Mouse (Mus musculus) brown adipose tissue, adult 24 weeks (tissue): Measurements from ENCODE around the gene Sorcs3. TPM values are rescaled to one million over a fixed set of nuclear protein-coding genes. Genes with fewer than 3 reads are reported as not detected.
A peak's percentile ranks its signal among the peaks of the same experiment; 100 is the strongest.

Experiments used
- H3K27ac ChIP-seq: fragments of 200-500 bp; replicated peaks from 2 replicates; pipeline ENCODE4 v1.5.1; 2012; ENCODE audit warnings: low read depth, mild to moderate bottlenecking, low read length
- H3K4me1 ChIP-seq: fragments of 200-500 bp; 2 replicates; pipeline ENCODE4 v1.6.1; 2012; ENCODE audit warnings: low read length, mixed read lengths; ENCODE audit not compliant: control insufficient read depth, insufficient read depth, insufficient read length
- H3K4me3 ChIP-seq: fragments of 200-500 bp; 2 replicates; pipeline ENCODE4 v1.5.1; 2012; ENCODE audit warnings: low read depth, mild to moderate bottlenecking, low read length, moderate library complexity; ENCODE audit not compliant: insufficient read depth
- polyA plus RNA-seq: library from polyadenylated mRNA; stranded (reverse); fragments of >200 nt; gene quantifications from 2 replicates; pipeline ENCODE4 v1.2.4, GENCODE M21; 2012; ENCODE audit not compliant: missing spikeins, insufficient read depth, insufficient read length

Gene Sorcs3
- polyA plus RNA-seq, 1 experiment = not detected

- Histone ChIP-seq H3K4me3 (no peak overlapping the region), H3K4me1 (no peaks in the 10 kb centered on the region), H3K27ac (no peak overlapping the region)
Observed at GRCm38 (mm10) chr19:48404774-48405495, 199.1 kb downstream of the Sorcs3 start.

GRCm38 (mm10) chr19:48408221-48408620, 202.4 kb downstream of the Sorcs3 start:
- H3K4me1 ChIP-seq = no peaks in the 10 kb centered on the region
- no peak overlapping the region for H3K4me3 ChIP-seq
- H3K27ac ChIP-seq = no peak overlapping the region

- H3K27ac ChIP-seq = no peak overlapping the region
- no peaks in the 10 kb centered on the region for H3K4me1 ChIP-seq
- no peak overlapping the region for H3K4me3 ChIP-seq
Observed at GRCm38 (mm10) chr19:48411332-48411731, 205.5 kb downstream of the Sorcs3 start.

GRCm38 (mm10) chr19:48413836-48414235, 208.0 kb downstream of the Sorcs3 start:
- Histone ChIP-seq H3K4me3 (no peak overlapping the region), H3K4me1 (no peaks in the 10 kb centered on the region), H3K27ac (no peak overlapping the region)

- H3K27ac ChIP-seq = no peak overlapping the region
- H3K4me1 ChIP-seq = no peaks in the 10 kb centered on the region
- H3K4me3 ChIP-seq = no peak overlapping the region
Observed at GRCm38 (mm10) chr19:48418356-48418755, 212.5 kb downstream of the Sorcs3 start.

- H3K4me3 ChIP-seq = no peak overlapping the region
- no peaks in the 10 kb centered on the region for H3K4me1 ChIP-seq
- H3K27ac ChIP-seq = no peak overlapping the region
Observed at GRCm38 (mm10) chr19:48429263-48429662, 223.4 kb downstream of the Sorcs3 start.

GRCm38 (mm10) chr19:48429755-48430154, 223.9 kb downstream of the Sorcs3 start:
- Histone ChIP-seq H3K27ac (no peak overlapping the region), H3K4me1 (no peaks in the 10 kb centered on the region), H3K4me3 (no peak overlapping the region)

- Histone ChIP-seq H3K4me3 (no peak overlapping the region), H3K4me1 (no peaks in the 10 kb centered on the region), H3K27ac (no peak overlapping the region)
Observed at GRCm38 (mm10) chr19:48430328-48430727, 224.5 kb downstream of the Sorcs3 start.

GRCm38 (mm10) chr19:48438450-48438849, 232.6 kb downstream of the Sorcs3 start:
- Histone ChIP-seq H3K4me1 (no peaks in the 10 kb centered on the region), H3K27ac (no peak overlapping the region), H3K4me3 (no peak overlapping the region)

GRCm38 (mm10) chr19:48461141-48461540, 255.3 kb downstream of the Sorcs3 start:
- peak overlapping the region; percentile 15; the same call in 1 of the 2 replicates for H3K4me3 ChIP-seq
- H3K4me1 ChIP-seq = no peaks in the 10 kb centered on the region
- no peak overlapping the region for H3K27ac ChIP-seq

- Histone ChIP-seq H3K4me1 (no peaks in the 10 kb centered on the region), H3K27ac (no peak overlapping the region), H3K4me3 (no peak overlapping the region)
Observed at GRCm38 (mm10) chr19:48462426-48462825, 256.6 kb downstream of the Sorcs3 start.

- Histone ChIP-seq H3K4me1 (no peaks in the 10 kb centered on the region), H3K4me3 (no peak overlapping the region), H3K27ac (no peak overlapping the region)
Observed at GRCm38 (mm10) chr19:48463494-48463893, 257.7 kb downstream of the Sorcs3 start.

- Histone ChIP-seq H3K27ac (no peak overlapping the region), H3K4me3 (no peak overlapping the region)
Observed at GRCm38 (mm10) chr19:48467471-48467870, 261.6 kb downstream of the Sorcs3 start.

GRCm38 (mm10) chr19:48469791-48470410, 264.1 kb downstream of the Sorcs3 start:
- Histone ChIP-seq H3K4me1 (no peaks in the 10 kb centered on the region), H3K27ac (no peak overlapping the region), H3K4me3 (no peak overlapping the region)

More at GRCm38 (mm10) chr19:48467471-48467870, 261.6 kb downstream of the Sorcs3 start:
- H3K4me1 ChIP-seq = no peaks in the 10 kb centered on the region

- Histone ChIP-seq H3K27ac (no peak overlapping the region), H3K4me3 (no peak overlapping the region), H3K4me1 (no peaks in the 10 kb centered on the region)
Observed at GRCm38 (mm10) chr19:48471927-48472326, 266.1 kb downstream of the Sorcs3 start.
